Mouse (Mus musculus): ENCODE results near the gene Chd1. TPM values are rescaled to one million over a fixed set of nuclear protein-coding genes. Genes with fewer than 3 reads are reported as not detected.

Gene Chd1
- polyA plus RNA-seq, 1 experiment, result 30.4 TPM

- TF ChIP-seq POLR2A (IDR thresholded peaks at IDR 0.05; ENCODE audit: control insufficient read depth, extremely low read depth, insufficient read depth, low read length, poor library complexity) (no peak), CTCF (IDR thresholded peaks at IDR 0.05; ENCODE audit: borderline replicate concordance, control insufficient read depth, extremely low read depth, insufficient read depth, low read length, poor library complexity) (no peak)
- Histone ChIP-seq H3K27ac (ENCODE audit: control insufficient read depth, insufficient read depth, low read length) (peak overlapping the region; percentile 50), H3K4me3 (ENCODE audit: control insufficient read depth, insufficient read depth, low read length) (no peak overlapping the region), H3K4me1 (replicated peaks; ENCODE audit: control insufficient read depth, insufficient read depth, low read length) (peaks cover 5% of the 10 kb centered on the region; the same call in 1 of the 2 replicates), H3K27me3 (ENCODE audit: control insufficient read depth, insufficient read depth, low read length) (no peaks in the 10 kb centered on the region), H3K36me3 (ENCODE audit: control insufficient read depth, insufficient read depth, low read length) (no peaks in the 10 kb centered on the region)
- 58% methylated on average over 10 of the region's 10 CpGs for WGBS
- DNase-seq, result no peak
Observed at GRCm38 (mm10) chr17:15808468-15809374, 104.0 kb downstream of the Chd1 start.

GRCm38 (mm10) chr17:15809949-15810348, 105.2 kb downstream of the Chd1 start:
- H3K27me3 ChIP-seq (ENCODE audit: control insufficient read depth, insufficient read depth, low read length), result no peaks in the 10 kb centered on the region
- TF ChIP-seq POLR2A (IDR thresholded peaks at IDR 0.05; ENCODE audit: control insufficient read depth, extremely low read depth, insufficient read depth, low read length, poor library complexity), result no peak
- TF ChIP-seq CTCF (IDR thresholded peaks at IDR 0.05; ENCODE audit: borderline replicate concordance, control insufficient read depth, extremely low read depth, insufficient read depth, low read length, poor library complexity), result no peak
- 95% methylated on average over 2 of the region's 2 CpGs for WGBS

GRCm38 (mm10) chr17:15812136-15812778, 107.5 kb downstream of the Chd1 start:
- WGBS, result 86% methylated on average over 13 of the region's 13 CpGs
- peaks cover 20% of the 10 kb centered on the region for H3K4me1 ChIP-seq (replicated peaks; ENCODE audit: control insufficient read depth, insufficient read depth, low read length)
- TF ChIP-seq CTCF (IDR thresholded peaks at IDR 0.05; ENCODE audit: borderline replicate concordance, control insufficient read depth, extremely low read depth, insufficient read depth, low read length, poor library complexity) (no peak), POLR2A (IDR thresholded peaks at IDR 0.05; ENCODE audit: control insufficient read depth, extremely low read depth, insufficient read depth, low read length, poor library complexity) (no peak)

More at GRCm38 (mm10) chr17:15809949-15810348, 105.2 kb downstream of the Chd1 start:
- no peak for DNase-seq
- H3K36me3 ChIP-seq (ENCODE audit: control insufficient read depth, insufficient read depth, low read length), result no peaks in the 10 kb centered on the region
- peaks cover 11% of the 10 kb centered on the region; the same call in 1 of the 2 replicates for H3K4me1 ChIP-seq (replicated peaks; ENCODE audit: control insufficient read depth, insufficient read depth, low read length)
- no peak overlapping the region for H3K27ac ChIP-seq (ENCODE audit: control insufficient read depth, insufficient read depth, low read length)
- no peak overlapping the region for H3K4me3 ChIP-seq (ENCODE audit: control insufficient read depth, insufficient read depth, low read length)

GRCm38 (mm10) chr17:15813658-15814212, 109.0 kb downstream of the Chd1 start:
- peaks cover 23% of the 10 kb centered on the region for H3K4me1 ChIP-seq (replicated peaks; ENCODE audit: control insufficient read depth, insufficient read depth, low read length)
- no peaks in the 10 kb centered on the region for H3K36me3 ChIP-seq (ENCODE audit: control insufficient read depth, insufficient read depth, low read length)
- 60% methylated on average over 3 of the region's 3 CpGs for WGBS
- DNase-seq, result no peak
- H3K4me3 ChIP-seq (ENCODE audit: control insufficient read depth, insufficient read depth, low read length), result no peak overlapping the region
- TF ChIP-seq POLR2A (IDR thresholded peaks at IDR 0.05; ENCODE audit: control insufficient read depth, extremely low read depth, insufficient read depth, low read length, poor library complexity), result no peak
- no peak for TF ChIP-seq CTCF (IDR thresholded peaks at IDR 0.05; ENCODE audit: borderline replicate concordance, control insufficient read depth, extremely low read depth, insufficient read depth, low read length, poor library complexity)
- no peaks in the 10 kb centered on the region for H3K27me3 ChIP-seq (ENCODE audit: control insufficient read depth, insufficient read depth, low read length)
- no peak overlapping the region for H3K27ac ChIP-seq (ENCODE audit: control insufficient read depth, insufficient read depth, low read length)

More at GRCm38 (mm10) chr17:15812136-15812778, 107.5 kb downstream of the Chd1 start:
- Histone ChIP-seq H3K4me3 (ENCODE audit: control insufficient read depth, insufficient read depth, low read length) (no peak overlapping the region), H3K27ac (ENCODE audit: control insufficient read depth, insufficient read depth, low read length) (no peak overlapping the region), H3K27me3 (ENCODE audit: control insufficient read depth, insufficient read depth, low read length) (no peaks in the 10 kb centered on the region), H3K36me3 (ENCODE audit: control insufficient read depth, insufficient read depth, low read length) (no peaks in the 10 kb centered on the region)
- no peak for DNase-seq

GRCm38 (mm10) chr17:15815312-15816018, 110.7 kb downstream of the Chd1 start:
- no peaks in the 10 kb centered on the region for H3K27me3 ChIP-seq (ENCODE audit: control insufficient read depth, insufficient read depth, low read length)
- no peak for DNase-seq
- TF ChIP-seq POLR2A (IDR thresholded peaks at IDR 0.05; ENCODE audit: control insufficient read depth, extremely low read depth, insufficient read depth, low read length, poor library complexity) (no peak), CTCF (IDR thresholded peaks at IDR 0.05; ENCODE audit: borderline replicate concordance, control insufficient read depth, extremely low read depth, insufficient read depth, low read length, poor library complexity) (no peak)
- peaks cover 24% of the 10 kb centered on the region for H3K4me1 ChIP-seq (replicated peaks; ENCODE audit: control insufficient read depth, insufficient read depth, low read length)
- 89% methylated on average over 10 of the region's 10 CpGs for WGBS
- no peak overlapping the region for H3K4me3 ChIP-seq (ENCODE audit: control insufficient read depth, insufficient read depth, low read length)
- H3K27ac ChIP-seq (ENCODE audit: control insufficient read depth, insufficient read depth, low read length), result no peak overlapping the region
- no peaks in the 10 kb centered on the region for H3K36me3 ChIP-seq (ENCODE audit: control insufficient read depth, insufficient read depth, low read length)

All from thymus, adult 2 months (tissue).